Mouse (Mus musculus) G1E (cell line): Measurements from ENCODE around the gene Cadps.

Source experiments
- CTCF ChIP-seq: IDR thresholded peaks from 2 replicates; pipeline ENCODE4 v1.5.1; 2012; ENCODE audit warnings: low read depth, low read length, inconsistent platforms, mixed read lengths
- GATA1 ChIP-seq: IDR thresholded peaks from 2 replicates; pipeline ENCODE4 v1.6.1; 2012; ENCODE audit warnings: borderline replicate concordance, low read length, inconsistent platforms, mixed read lengths
- POLR2AphosphoS5 ChIP-seq: IDR thresholded peaks from 2 replicates; pipeline ENCODE4 v1.6.1; 2012; ENCODE audit warnings: low read depth, low read length, inconsistent platforms; ENCODE audit not compliant: insufficient replicate concordance
- TAL1 ChIP-seq: conservative IDR thresholded peaks from 2 replicates; pipeline ENCODE4 v1.6.1; 2012; ENCODE audit warnings: low read depth, low read length, inconsistent platforms, mixed read lengths

- TF ChIP-seq CTCF (no peak), GATA1 (no peak), POLR2AphosphoS5 (no peak), TAL1 (no peak)
These were observed 363.2 kb downstream of the Cadps start for GRCm38 (mm10) chr14:12459700-12460099.
